Mouse (Mus musculus): Measurements from ENCODE around the gene Ascl2.

The Ascl2 gene

GRCm38 (mm10) chr7:142917659-142918058, 51.4 kb downstream of the Ascl2 start:
- DNase-seq (ENCODE audit: low spot score) = no peak
